Mouse (Mus musculus) thymus, postnatal 14 days (tissue): ENCODE data around the gene Zscan4-ps2.
"Not testable (repeated sequence)": the region's sequence is repeated elsewhere in the genome, so short reads cannot be mapped to it uniquely, and the experiment has no call there.

Experiments
- DNase-seq: peaks from one replicate; pipeline ENCODE4 v3.0.0; 2021

The Zscan4-ps2 gene

GRCm38 (mm10) chr7:11514010-11514409 is at the start of gene Zscan4-ps2:
Gene Zscan4-ps2 (plus strand): TSS chr7:11514310.
- DNase-seq: not testable (repeated sequence)
